ENCODE assay signal across 10 mouse cellular contexts in the genomic region with DNA sequence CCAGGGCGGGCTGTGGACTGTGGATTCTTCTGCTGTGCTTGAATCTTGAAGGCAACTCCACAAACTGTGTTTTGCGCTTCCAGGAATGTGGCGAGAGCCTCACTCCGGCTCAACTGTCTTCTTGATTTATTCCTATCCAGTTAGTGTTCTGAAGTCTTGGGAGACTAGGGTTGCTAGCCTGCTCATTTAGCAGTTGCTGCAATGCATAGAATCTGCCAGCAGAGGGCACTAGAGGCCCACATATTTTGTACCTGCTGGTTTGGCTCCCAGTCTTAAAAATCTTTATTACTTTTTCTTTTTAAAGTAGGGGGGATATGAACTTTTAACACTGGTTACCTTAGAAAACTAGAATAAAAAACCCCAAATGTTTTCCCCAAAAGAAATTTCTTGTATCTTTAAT.
DNase-seq lines count a peak whose midpoint lies in the region; ATAC-seq lines count a peak whose summit lies in the region.
"Had no signal": no experiment of that assay in that cellular context is flagged by ENCODE, and none has a peak within 500 bp of the region (broad histone marks: within the 10 kb centered on the region; RNA-seq: fewer than 3 reads in every experiment).

No protein-coding gene starts in this region.

- peak; percentile 17 for DNase-seq in kidney, adult 11 months
- peak; percentile 70 for DNase-seq in cerebellum, adult 11-12 months
- DNase-seq in kidney, adult 18-20 months = peak; percentile 69
- peak; percentile 74 for DNase-seq in left cerebral cortex, postnatal 4 days
- DNase-seq in testis, postnatal 10 days (ENCODE audit: low spot score) = peak; percentile 82

- no peaks in the 10 kb centered on the region for H3K36me3 ChIP-seq in kidney, embryonic 15.5 days
- H3K36me3 ChIP-seq in neural tube, embryonic 15.5 days = no peaks in the 10 kb centered on the region
- H3K36me3 ChIP-seq: embryonic facial prominence, embryonic 12.5 days had no signal

- H3K4me3 ChIP-seq in kidney, embryonic 15.5 days (replicated peaks) = no peak overlapping the region
- H3K4me3 ChIP-seq in neural tube, embryonic 15.5 days (replicated peaks) = no peak overlapping the region
- H3K4me3 ChIP-seq: embryonic facial prominence, embryonic 12.5 days; myocyte had no signal

- intact Hi-C loops in left cerebral cortex, postnatal 4 days (cut with DNase I) = loop anchor here (5.0 to 10.0 kb wide), 2 partner anchors 860 to 1183 kb away; no protein-coding TSS in a partner anchor

- 24% methylated on average over 4 of the region's 4 CpGs for WGBS in kidney, embryonic 15.5 days
- 25% methylated on average over 4 of the region's 4 CpGs for WGBS in neural tube, embryonic 15.5 days

- no peaks in the 10 kb centered on the region for H3K27me3 ChIP-seq in kidney, embryonic 15.5 days
- H3K27me3 ChIP-seq in neural tube, embryonic 15.5 days (replicated peaks) = no peaks in the 10 kb centered on the region
- H3K27me3 ChIP-seq: embryonic facial prominence, embryonic 12.5 days had no signal

- no peak overlapping the region for H3K9ac ChIP-seq in kidney, embryonic 15.5 days
- no peak overlapping the region; the same call in 1 of the 2 replicates for H3K9ac ChIP-seq in neural tube, embryonic 15.5 days (replicated peaks)
- H3K9ac ChIP-seq: embryonic facial prominence, embryonic 12.5 days had no signal

- H3K27ac ChIP-seq in kidney, embryonic 15.5 days = no peak overlapping the region
- no peak overlapping the region for H3K27ac ChIP-seq in neural tube, embryonic 15.5 days (replicated peaks)
- H3K27ac ChIP-seq: embryonic facial prominence, embryonic 12.5 days had no signal

- no peaks in the 10 kb centered on the region for H3K4me1 ChIP-seq in kidney, embryonic 15.5 days
- H3K4me1 ChIP-seq in neural tube, embryonic 15.5 days = peaks cover 12% of the 10 kb centered on the region

- H3K4me2 ChIP-seq in kidney, embryonic 15.5 days = no peak overlapping the region
- H3K4me2 ChIP-seq in neural tube, embryonic 15.5 days = no peak overlapping the region
- H3K4me2 ChIP-seq: embryonic facial prominence, embryonic 12.5 days had no signal

- H3K9me3 ChIP-seq in kidney, embryonic 15.5 days (replicated peaks) = no peaks in the 10 kb centered on the region
- no peaks in the 10 kb centered on the region for H3K9me3 ChIP-seq in neural tube, embryonic 15.5 days (replicated peaks)
- H3K9me3 ChIP-seq: embryonic facial prominence, embryonic 12.5 days had no signal

- ATAC-seq in kidney, embryonic 15.5 days (replicated peaks; ENCODE audit: low FRiP score) = no peak
- ATAC-seq in frontal cortex, adult (ENCODE audit: low TSS enrichment) = peak; percentile 64
- ATAC-seq in neural tube, embryonic 15.5 days (ENCODE audit: low FRiP score) = peak; percentile 50; the same call in 1 of the 2 replicates

Comparison
In these comparisons a context has a peak if more than half of its experiments do, and no peak if none do; other contexts are left out.
1. DNase-seq: peak in every context shown above with its lines; median percentile 82 in testis, postnatal 10 days; 74 in left cerebral cortex, postnatal 4 days; 70 in cerebellum, adult 11-12 months; 69 in kidney, adult 18-20 months; 17 in kidney, adult 11 months.